Mouse (Mus musculus) liver, embryonic 12.5 days (tissue): Measurements from ENCODE around the gene Lrp1. TPM values are rescaled to one million over a fixed set of nuclear protein-coding genes. Genes with fewer than 3 reads are reported as not detected.

Source experiments
- ATAC-seq: fragments of 200-750 bp; cut with Nextera tagmentation; 2 replicates; pipeline ENCODE4 v1.8.0; 2017; ENCODE audit warnings: moderate number of reproducible peaks, mild to moderate bottlenecking, moderate library complexity
- H3K27ac ChIP-seq: fragments of 300-500 bp; sonication (generic); 2 replicates; pipeline ENCODE4 v1.5.1; 2016; ENCODE audit warnings: mild to moderate bottlenecking
- H3K27me3 ChIP-seq: fragments of 300-500 bp; sonication (generic); replicated peaks from 2 replicates; pipeline ENCODE4 v1.6.1; 2016; ENCODE audit warnings: mild to moderate bottlenecking, moderate library complexity
- H3K36me3 ChIP-seq: fragments of 300-500 bp; sonication (generic); 2 replicates; pipeline ENCODE4 v1.6.1; 2016; ENCODE audit warnings: mild to moderate bottlenecking, moderate library complexity
- H3K4me1 ChIP-seq: fragments of 300-500 bp; sonication (generic); 2 replicates; pipeline ENCODE4 v1.6.1; 2016
- H3K4me2 ChIP-seq: fragments of 300-500 bp; sonication (generic); 2 replicates; pipeline ENCODE4 v1.6.1; 2016; ENCODE audit warnings: mild to moderate bottlenecking, moderate library complexity
- H3K4me3 ChIP-seq: fragments of 300-500 bp; sonication (generic); 2 replicates; pipeline ENCODE4 v1.5.1; 2016; ENCODE audit warnings: mild to moderate bottlenecking, moderate library complexity
- H3K9ac ChIP-seq: fragments of 300-500 bp; sonication (generic); 2 replicates; pipeline ENCODE4 v1.6.1; 2016; ENCODE audit warnings: mild to moderate bottlenecking, moderate library complexity
- H3K9me3 ChIP-seq: fragments of 300-500 bp; sonication (generic); replicated peaks from 2 replicates; pipeline ENCODE4 v1.6.1; 2016; ENCODE audit warnings: mild to moderate bottlenecking, moderate library complexity
- WGBS: fragments of 180-500 bp; shearing (Covaris S2); methylation state at CpG from one replicate; pipeline ENCODE4 v1.1.7; 2016; ENCODE audit not compliant: insufficient replicate concordance; 5-methylcytosine and 5-hydroxymethylcytosine counted together
- polyA plus RNA-seq: library from polyadenylated mRNA; unstranded; fragments of >200 nt; fragmentation: Nextera tagmentation; extraction: Ambion mirVana; gene quantifications from 2 replicates; pipeline ENCODE4 v1.2.1, GENCODE M21; 2016

The Lrp1 gene
- polyA plus RNA-seq, 1 experiment from 2014 or later: 22.8 TPM

- Histone ChIP-seq H3K36me3 (peaks cover 10% of the 10 kb centered on the region), H3K27ac (peak overlapping the region; percentile 42; the same call in 1 of the 2 replicates), H3K9ac (peak overlapping the region; percentile 44), H3K4me2 (peak overlapping the region; percentile 81), H3K9me3 (no peaks in the 10 kb centered on the region), H3K27me3 (peaks cover 96% of the 10 kb centered on the region), H3K4me3 (peak overlapping the region; percentile 46), H3K4me1 (peaks cover 89% of the 10 kb centered on the region)
- ATAC-seq: peak; percentile 59
- WGBS: 1% methylated on average over 27 of the region's 27 CpGs
Observed at GRCm38 (mm10) chr10:127512813-127513212, 108.1 kb downstream of the Lrp1 start.

- H3K27ac ChIP-seq: no peak overlapping the region
- H3K9ac ChIP-seq: peak overlapping the region; percentile 42; the same call in 1 of the 2 replicates
- H3K9me3 ChIP-seq: no peaks in the 10 kb centered on the region
- H3K27me3 ChIP-seq: peaks cover 97% of the 10 kb centered on the region
- peaks cover 84% of the 10 kb centered on the region for H3K4me1 ChIP-seq
- peaks cover 5% of the 10 kb centered on the region for H3K36me3 ChIP-seq
- H3K4me2 ChIP-seq: peak overlapping the region; percentile 81
- H3K4me3 ChIP-seq: peak overlapping the region; percentile 49
- WGBS: 5% methylated on average over 7 of the region's 7 CpGs
- no peak for ATAC-seq
Observed at GRCm38 (mm10) chr10:127512307-127512666, 108.7 kb downstream of the Lrp1 start.

GRCm38 (mm10) chr10:127511634-127512306 lies 109.2 kb downstream of the Lrp1 start:
- Histone ChIP-seq H3K4me3 (peak overlapping the region; percentile 49), H3K36me3 (no peaks in the 10 kb centered on the region), H3K4me1 (peaks cover 79% of the 10 kb centered on the region), H3K4me2 (peak overlapping the region; percentile 81), H3K9ac (peak overlapping the region; percentile 42), H3K27me3 (peaks cover 97% of the 10 kb centered on the region), H3K27ac (no peak overlapping the region), H3K9me3 (no peaks in the 10 kb centered on the region)
- 3% methylated on average over 35 of the region's 46 CpGs for WGBS
- ATAC-seq: no peak

GRCm38 (mm10) chr10:127510895-127511617 lies 109.9 kb downstream of the Lrp1 start:
- Histone ChIP-seq H3K36me3 (no peaks in the 10 kb centered on the region), H3K4me1 (peaks cover 71% of the 10 kb centered on the region), H3K27me3 (peaks cover 98% of the 10 kb centered on the region), H3K4me3 (peak overlapping the region; percentile 49), H3K4me2 (peak overlapping the region; percentile 81), H3K27ac (no peak overlapping the region), H3K9me3 (no peaks in the 10 kb centered on the region), H3K9ac (no peak overlapping the region)
- WGBS: 9% methylated on average over 11 of the region's 11 CpGs
- no peak for ATAC-seq

DNA sequence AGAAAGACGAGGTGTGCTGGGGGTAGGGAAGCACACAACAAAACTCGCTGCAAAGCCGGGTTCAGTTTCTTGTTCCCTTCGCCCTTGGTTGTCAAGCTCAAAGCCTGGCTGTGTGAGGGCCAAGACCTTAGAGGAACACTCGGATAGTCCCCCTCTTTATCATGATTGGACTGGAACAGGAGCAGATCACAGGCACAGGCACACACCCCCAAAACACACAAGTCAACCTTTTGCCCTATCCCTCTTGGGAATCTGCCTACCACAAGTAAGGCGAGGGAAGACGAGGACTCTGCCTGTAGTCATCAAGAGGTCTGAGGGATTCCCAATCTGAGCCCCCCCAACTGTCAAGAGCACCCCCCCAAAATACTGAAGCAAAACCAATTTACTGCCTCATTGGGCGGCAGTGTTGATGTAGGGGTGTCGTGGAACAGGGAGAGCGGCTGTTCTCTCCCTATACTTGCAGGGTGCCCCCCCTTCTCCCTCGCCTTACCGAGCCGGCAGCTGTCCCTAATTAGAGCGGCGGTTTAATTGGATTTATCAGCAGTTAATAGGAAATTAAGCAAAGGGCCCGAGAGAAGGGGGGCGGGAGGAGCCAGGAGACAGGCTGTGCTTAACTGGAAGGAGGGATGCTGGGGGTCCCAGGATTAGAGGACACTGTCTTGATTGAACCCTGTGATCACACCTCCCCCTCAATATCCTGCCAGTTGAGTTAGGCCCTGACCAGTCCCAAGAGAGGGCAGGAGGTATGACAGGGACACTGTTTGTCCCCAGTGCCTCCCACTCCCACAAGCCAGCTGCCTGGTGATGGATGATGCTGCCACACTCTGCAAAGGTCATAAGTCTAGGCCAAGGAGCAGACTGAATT lies 110.9 kb downstream of the Lrp1 start:
- 8% methylated on average over 17 of the region's 17 CpGs for WGBS
- no peak for ATAC-seq
- H3K27me3 ChIP-seq: peaks cover 88% of the 10 kb centered on the region
- H3K4me1 ChIP-seq: peaks cover 62% of the 10 kb centered on the region
- H3K9me3 ChIP-seq: no peaks in the 10 kb centered on the region
- peak overlapping the region; percentile 46 for H3K4me3 ChIP-seq
- H3K27ac ChIP-seq: no peak overlapping the region
- peak overlapping the region; percentile 76 for H3K4me2 ChIP-seq
- H3K9ac ChIP-seq: no peak overlapping the region
- H3K36me3 ChIP-seq: no peaks in the 10 kb centered on the region

DNA sequence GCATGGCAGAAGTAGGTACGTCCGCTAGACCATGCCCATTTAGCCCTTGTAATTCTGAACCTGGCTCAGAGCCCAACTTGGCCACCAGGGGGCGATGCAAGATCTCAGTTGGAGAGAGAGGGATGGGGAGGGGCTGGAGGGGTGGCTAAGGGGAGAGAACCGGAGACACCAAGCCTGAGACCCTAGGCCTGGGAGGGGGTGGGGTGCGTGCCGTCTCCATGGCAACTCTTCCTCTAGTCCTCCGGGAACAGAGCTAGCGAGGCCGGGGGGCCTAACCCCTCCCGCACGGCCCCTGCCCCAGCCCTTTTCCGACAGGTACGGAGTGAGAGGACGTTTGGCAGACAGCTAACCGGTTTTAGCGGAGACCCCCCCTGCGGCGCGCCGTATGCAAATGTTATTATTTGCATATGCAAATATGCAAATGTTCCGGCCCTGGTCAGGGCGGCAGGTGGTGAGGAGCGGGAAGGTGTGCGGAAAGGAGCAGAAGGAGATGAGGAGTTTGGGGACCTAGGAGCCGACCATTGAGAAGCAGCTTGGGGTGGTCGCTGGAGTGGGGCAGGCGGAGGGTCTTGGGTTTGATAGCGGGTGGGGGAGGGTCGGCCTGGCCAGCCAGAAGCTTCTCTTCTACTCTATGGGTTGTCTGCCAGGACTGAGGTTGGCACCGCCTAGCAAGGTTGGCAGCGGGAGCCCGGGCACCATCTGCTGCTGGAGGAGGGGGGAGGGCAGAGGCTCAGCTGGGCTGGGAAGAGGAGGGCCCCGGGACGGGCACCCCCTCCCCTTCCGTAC lies 111.7 kb downstream of the Lrp1 start:
- Histone ChIP-seq H3K9me3 (no peaks in the 10 kb centered on the region), H3K4me2 (peak overlapping the region; percentile 76), H3K4me1 (peaks cover 53% of the 10 kb centered on the region), H3K36me3 (no peaks in the 10 kb centered on the region), H3K4me3 (peak overlapping the region; percentile 46), H3K9ac (peak overlapping the region; percentile 31; the same call in 1 of the 2 replicates), H3K27me3 (peaks cover 86% of the 10 kb centered on the region), H3K27ac (no peak overlapping the region)
- 2% methylated on average over 35 of the region's 35 CpGs for WGBS
- peak; percentile 14; the same call in 1 of the 2 replicates for ATAC-seq

DNA sequence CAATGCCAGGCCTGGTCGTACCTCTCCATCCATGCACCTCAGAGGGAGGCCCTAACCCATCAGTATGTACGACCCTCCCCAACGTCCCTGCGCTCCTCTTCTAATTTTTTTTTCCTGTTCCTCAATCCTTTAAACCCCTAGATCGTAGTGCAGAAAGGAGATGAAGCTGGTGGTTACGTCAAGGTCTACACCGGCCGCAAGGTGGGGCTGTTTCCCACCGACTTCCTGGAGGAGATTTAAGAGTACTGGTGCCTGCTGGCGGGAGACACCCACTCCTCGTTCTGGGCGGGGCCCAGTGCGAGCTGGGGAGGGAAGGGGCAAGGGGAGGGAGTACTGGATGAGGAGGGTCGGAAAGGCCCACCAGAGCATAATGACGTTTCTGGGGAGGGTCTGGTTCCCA lies 112.7 kb downstream of the Lrp1 start:
- peaks cover 43% of the 10 kb centered on the region for H3K4me1 ChIP-seq
- H3K27me3 ChIP-seq: peaks cover 77% of the 10 kb centered on the region
- ATAC-seq: no peak; the same call in 1 of the 2 replicates
- H3K9ac ChIP-seq: no peak overlapping the region
- WGBS: 2% methylated on average over 15 of the region's 15 CpGs
- no peaks in the 10 kb centered on the region for H3K36me3 ChIP-seq
- H3K4me2 ChIP-seq: peak overlapping the region; percentile 76
- H3K9me3 ChIP-seq: no peaks in the 10 kb centered on the region
- H3K27ac ChIP-seq: no peak overlapping the region
- H3K4me3 ChIP-seq: peak overlapping the region; percentile 22

GRCm38 (mm10) chr10:127500894-127501893 lies 119.8 kb downstream of the Lrp1 start, which contains the start of gene Stac3:
Stac3 (plus strand) TSS chr10:127501686.
- Histone ChIP-seq H3K4me2 (no peak within 1 kb of the TSS), H3K9me3 (no peaks in the 10 kb centered on the region), H3K27me3 (0 out of 2 replicates have a peak, but pooled peaks cover 7% of the 10 kb centered on the region), H3K27ac (no peak within 1 kb of the TSS), H3K9ac (no peak within 1 kb of the TSS), H3K36me3 (peaks cover 45% of the 10 kb centered on the region), H3K4me3 (no peak within 1 kb of the TSS), H3K4me1 (peaks cover 11% of the 10 kb centered on the region)
- WGBS: 60% methylated on average over 13 of the region's 13 CpGs
- no peak for ATAC-seq

GRCm38 (mm10) chr10:127500042-127500441 lies 120.9 kb downstream of the Lrp1 start:
- peaks cover 55% of the 10 kb centered on the region for H3K36me3 ChIP-seq
- 82% methylated on average over 4 of the region's 4 CpGs for WGBS
- no peak overlapping the region for H3K4me2 ChIP-seq
- H3K4me3 ChIP-seq: no peak overlapping the region
- no peak overlapping the region for H3K27ac ChIP-seq
- no peak for ATAC-seq
- H3K9me3 ChIP-seq: no peaks in the 10 kb centered on the region
- H3K4me1 ChIP-seq: peaks cover 11% of the 10 kb centered on the region
- H3K27me3 ChIP-seq: 0 out of 2 replicates have a peak, but pooled peaks cover 7% of the 10 kb centered on the region
- no peak overlapping the region for H3K9ac ChIP-seq

DNA sequence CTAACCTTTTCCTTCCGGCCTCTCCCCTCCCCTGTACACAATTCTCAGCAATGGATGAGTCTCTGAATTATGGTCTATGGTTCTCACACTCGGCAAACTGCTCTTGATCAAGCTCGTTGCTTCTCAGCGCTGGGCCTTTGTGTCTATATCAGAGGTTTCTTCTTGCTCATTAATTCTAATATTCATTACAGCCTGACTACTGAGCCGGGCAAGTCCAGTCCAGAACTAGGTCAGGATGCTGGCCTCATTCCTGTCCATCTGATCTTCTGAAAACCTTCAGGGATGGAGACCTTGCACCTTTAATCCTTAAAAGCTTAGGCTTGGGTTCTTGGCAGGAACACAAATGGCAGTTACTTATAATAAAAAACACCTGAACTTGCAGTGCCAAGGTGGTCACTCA lies 121.4 kb downstream of the Lrp1 start:
- no peaks in the 10 kb centered on the region for H3K9me3 ChIP-seq
- H3K36me3 ChIP-seq: peaks cover 60% of the 10 kb centered on the region
- peaks cover 11% of the 10 kb centered on the region for H3K4me1 ChIP-seq
- H3K4me2 ChIP-seq: no peak overlapping the region
- WGBS: 70% methylated on average over 5 of the region's 5 CpGs
- no peak overlapping the region for H3K4me3 ChIP-seq
- ATAC-seq: no peak
- H3K9ac ChIP-seq: no peak overlapping the region
- 0 out of 2 replicates have a peak, but pooled peaks cover 4% of the 10 kb centered on the region for H3K27me3 ChIP-seq
- no peak overlapping the region for H3K27ac ChIP-seq
